Mouse (Mus musculus) liver, adult 2 months (tissue): ENCODE data around the gene Glis1. TPM values are rescaled to one million over a fixed set of nuclear protein-coding genes. Genes with fewer than 3 reads are reported as not detected.

Experiments used
- DNase-seq: peaks from one replicate; pipeline ENCODE4 v3.0.0-alpha.2; 2011; ENCODE audit warnings: low read depth, low spot score; ENCODE audit errors: extremely low read depth
- H3K27ac ChIP-seq: fragments of 200-500 bp; replicated peaks from 2 replicates; pipeline ENCODE4 v1.5.1; 2012; ENCODE audit warnings: low read depth, mild to moderate bottlenecking, control low read depth, inconsistent platforms, low read length; ENCODE audit not compliant: insufficient read depth
- H3K27me3 ChIP-seq: fragments of 200-500 bp; 2 replicates; pipeline ENCODE4 v1.6.1; 2012; ENCODE audit warnings: mild to moderate bottlenecking, moderate library complexity, low read length, inconsistent platforms; ENCODE audit not compliant: control insufficient read depth, insufficient read depth
- H3K36me3 ChIP-seq: fragments of 200-500 bp; 2 replicates; pipeline ENCODE4 v1.6.1; 2012; ENCODE audit warnings: low read length, inconsistent platforms; ENCODE audit not compliant: control insufficient read depth, insufficient read depth
- H3K4me1 ChIP-seq: fragments of 200-500 bp; 2 replicates; pipeline ENCODE4 v1.6.1; 2011; ENCODE audit warnings: low read length; ENCODE audit not compliant: control insufficient read depth, insufficient read depth
- H3K4me3 ChIP-seq: fragments of 200-500 bp; 2 replicates; pipeline ENCODE4 v1.5.1; 2011; ENCODE audit warnings: low read depth, mild to moderate bottlenecking, control low read depth, low read length, moderate library complexity; ENCODE audit not compliant: insufficient read depth
- H3K79me2 ChIP-seq: fragments of 200-500 bp; 2 replicates; pipeline ENCODE4 v1.6.1; 2012; ENCODE audit warnings: inconsistent platforms, mild to moderate bottlenecking, low read length, moderate library complexity; ENCODE audit not compliant: control insufficient read depth, insufficient read depth
- H3K9ac ChIP-seq: fragments of 200-500 bp; 2 replicates; pipeline ENCODE4 v1.6.1; 2012; ENCODE audit warnings: low read depth, mild to moderate bottlenecking, control low read depth, inconsistent platforms, low read length
- CTCF ChIP-seq: fragments of 200-500 bp; IDR thresholded peaks from 2 replicates; pipeline ENCODE4 v1.5.1; 2011; ENCODE audit warnings: low read depth, low read length, control low read depth
- POLR2A ChIP-seq: fragments of 200-500 bp; IDR thresholded peaks from 2 replicates; pipeline ENCODE4 v1.6.1; 2011; ENCODE audit warnings: low read length, control low read depth; ENCODE audit not compliant: insufficient read depth; ENCODE audit errors: extremely low read depth
- WGBS: fragments of 180-500 bp; shearing (Covaris S2); methylation state at CpG from one replicate; pipeline ENCODE4 v1.1.7; 2018; 5-methylcytosine and 5-hydroxymethylcytosine counted together
- polyA plus RNA-seq: library from polyadenylated mRNA; depleted of rRNA; stranded (reverse); fragments of >200 nt; gene quantifications from 2 replicates; pipeline ENCODE4 v1.2.3, GENCODE M21; 2012
- total RNA-seq: library from RNA; depleted of rRNA; stranded (reverse); fragments of >200 nt; gene quantifications from 2 replicates; pipeline ENCODE4 v1.2.3, GENCODE M21; 2014

The Glis1 gene
- total and polyA plus RNA-seq, 2 experiments = 0.10 TPM; not detected in 1

DNA sequence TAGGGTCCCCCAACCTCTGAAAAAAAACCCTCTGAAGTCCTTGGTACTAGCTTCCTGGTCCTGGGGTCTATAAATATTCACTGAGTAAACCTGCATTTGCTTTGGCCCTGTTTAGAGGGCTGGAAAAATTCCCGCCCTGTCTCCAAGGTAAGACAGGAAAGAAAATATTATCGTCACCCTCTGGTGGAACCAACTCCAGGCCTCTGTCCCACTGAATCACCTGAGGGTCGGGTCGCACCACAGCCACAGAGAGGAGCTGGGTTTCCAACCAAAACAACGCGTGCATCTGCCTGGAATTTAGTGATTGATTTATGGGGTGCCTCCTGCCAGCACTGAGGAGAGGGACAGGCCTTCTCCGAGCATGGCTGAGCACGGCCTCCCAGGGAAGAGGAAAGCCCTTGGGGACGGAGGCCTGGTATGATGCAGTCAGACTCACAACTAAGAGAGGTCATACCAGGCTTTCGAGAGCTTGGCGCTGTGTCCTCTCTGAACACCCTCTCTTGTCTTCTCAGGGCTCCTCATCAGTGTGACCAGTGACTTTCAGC is 89.3 kb downstream of the Glis1 start:
- H3K36me3 ChIP-seq = no peaks in the 10 kb centered on the region
- no peaks in the 10 kb centered on the region for H3K4me1 ChIP-seq
- H3K79me2 ChIP-seq = no peaks in the 10 kb centered on the region
- no peak overlapping the region for H3K9ac ChIP-seq
- H3K27ac ChIP-seq = no peak overlapping the region
- H3K27me3 ChIP-seq = no peaks in the 10 kb centered on the region
- no peak for DNase-seq
- no peak overlapping the region for H3K4me3 ChIP-seq
- TF ChIP-seq CTCF = no peak
- no peak for TF ChIP-seq POLR2A
- 76% methylated on average over 11 of the region's 11 CpGs for WGBS

DNA sequence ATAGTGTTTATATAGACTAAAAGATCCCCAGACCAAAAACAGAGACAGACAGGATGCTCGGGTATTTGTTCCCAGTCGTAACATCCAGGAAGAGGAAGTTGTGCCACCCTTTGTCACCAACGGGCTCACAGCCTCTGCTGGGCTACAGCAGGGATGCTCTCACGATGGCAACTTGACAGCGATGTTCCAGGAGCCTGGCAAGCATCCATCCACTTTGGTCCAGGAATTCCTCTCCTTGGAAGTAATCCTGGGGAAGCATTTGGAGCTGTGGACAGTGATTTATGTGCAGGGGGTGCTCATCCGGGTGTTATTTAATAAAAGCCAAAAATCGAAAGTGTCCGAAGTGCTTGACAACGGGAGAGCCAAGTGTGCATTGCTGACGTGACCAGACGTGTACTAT is 100.7 kb downstream of the Glis1 start:
- Histone ChIP-seq H3K4me1 (no peaks in the 10 kb centered on the region), H3K9ac (no peak overlapping the region), H3K79me2 (no peaks in the 10 kb centered on the region), H3K36me3 (no peaks in the 10 kb centered on the region), H3K4me3 (no peak overlapping the region), H3K27ac (no peak overlapping the region), H3K27me3 (no peaks in the 10 kb centered on the region)
- DNase-seq = no peak
- 74% methylated on average over 11 of the region's 11 CpGs for WGBS
- TF ChIP-seq CTCF = no peak
- no peak for TF ChIP-seq POLR2A

DNA sequence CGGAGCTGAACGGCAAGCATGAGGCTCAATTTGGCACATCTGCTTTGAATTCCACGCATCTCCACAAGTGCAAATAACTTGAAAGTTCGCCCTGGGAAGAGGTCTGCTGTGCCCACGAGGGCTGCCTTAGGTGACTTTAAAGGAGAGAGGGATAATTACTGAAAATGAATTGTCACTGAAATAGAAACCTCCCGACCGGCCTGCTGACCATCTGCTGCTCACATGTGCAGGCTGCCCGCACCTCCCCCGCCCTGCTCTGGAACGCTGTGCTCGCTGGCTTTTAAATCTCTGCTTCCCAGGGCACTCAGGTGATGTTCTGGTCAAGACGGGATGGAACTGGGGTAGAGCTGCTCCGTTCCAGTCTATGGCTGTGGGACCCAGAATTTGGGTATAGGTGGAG is 103.7 kb downstream of the Glis1 start:
- TF ChIP-seq CTCF (no peak), POLR2A (no peak)
- H3K4me3 ChIP-seq = no peak overlapping the region
- no peak for DNase-seq
- no peak overlapping the region for H3K9ac ChIP-seq
- no peaks in the 10 kb centered on the region for H3K79me2 ChIP-seq
- H3K27ac ChIP-seq = no peak overlapping the region
- no peaks in the 10 kb centered on the region for H3K4me1 ChIP-seq
- 78% methylated on average over 13 of the region's 13 CpGs for WGBS
- no peaks in the 10 kb centered on the region for H3K27me3 ChIP-seq
- no peaks in the 10 kb centered on the region for H3K36me3 ChIP-seq

DNA sequence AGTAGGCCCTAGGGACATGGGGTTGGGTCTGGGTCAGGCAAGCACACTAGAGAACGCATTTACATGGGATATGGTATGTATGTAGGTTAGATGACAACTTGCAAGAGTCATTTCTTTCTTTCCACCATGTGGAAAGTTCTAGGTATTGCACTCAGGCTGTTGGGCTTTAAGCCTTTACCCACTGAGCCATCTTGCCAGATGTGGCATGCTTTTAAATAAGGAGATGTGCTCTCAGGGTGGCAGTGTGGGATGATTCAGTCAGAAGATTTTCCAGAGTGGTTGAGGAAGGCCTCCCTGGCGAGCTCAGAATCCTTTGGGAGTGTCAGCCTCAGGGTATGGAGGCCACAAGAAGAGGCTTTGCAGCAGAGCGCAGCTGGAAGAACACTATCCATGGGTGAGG is 104.2 kb downstream of the Glis1 start:
- no peak for TF ChIP-seq POLR2A
- no peak for TF ChIP-seq CTCF
- Histone ChIP-seq H3K27me3 (no peaks in the 10 kb centered on the region), H3K9ac (no peak overlapping the region), H3K36me3 (no peaks in the 10 kb centered on the region), H3K4me3 (no peak overlapping the region), H3K79me2 (no peaks in the 10 kb centered on the region), H3K4me1 (no peaks in the 10 kb centered on the region), H3K27ac (no peak overlapping the region)
- no peak for DNase-seq
- WGBS = 81% methylated on average over 3 of the region's 3 CpGs

DNA sequence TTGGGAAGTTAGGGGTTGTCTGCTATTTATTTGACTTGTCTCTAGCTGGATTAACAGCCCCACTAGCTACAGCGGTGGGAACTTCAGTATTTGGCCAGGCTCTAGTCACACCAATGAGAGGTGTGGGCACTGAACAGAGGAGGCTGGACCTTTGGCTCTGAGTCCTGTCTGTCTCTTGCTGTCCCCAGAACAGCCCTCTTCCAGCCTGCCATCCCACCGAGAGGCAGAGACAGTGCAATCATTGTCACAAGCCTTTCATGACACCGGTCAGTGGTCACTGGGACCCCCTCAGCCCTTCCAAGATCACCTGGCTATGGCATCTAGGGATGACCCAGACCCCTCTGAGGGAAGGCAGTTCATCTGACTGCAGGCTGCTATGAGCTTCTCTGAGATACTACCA is 104.6 kb downstream of the Glis1 start:
- no peaks in the 10 kb centered on the region for H3K36me3 ChIP-seq
- no peak overlapping the region for H3K4me3 ChIP-seq
- no peaks in the 10 kb centered on the region for H3K4me1 ChIP-seq
- H3K27me3 ChIP-seq = no peaks in the 10 kb centered on the region
- TF ChIP-seq CTCF (no peak), POLR2A (no peak)
- H3K9ac ChIP-seq = no peak overlapping the region
- DNase-seq = no peak
- no peaks in the 10 kb centered on the region for H3K79me2 ChIP-seq
- WGBS = 81% methylated on average over 3 of the region's 3 CpGs
- no peak overlapping the region for H3K27ac ChIP-seq

DNA sequence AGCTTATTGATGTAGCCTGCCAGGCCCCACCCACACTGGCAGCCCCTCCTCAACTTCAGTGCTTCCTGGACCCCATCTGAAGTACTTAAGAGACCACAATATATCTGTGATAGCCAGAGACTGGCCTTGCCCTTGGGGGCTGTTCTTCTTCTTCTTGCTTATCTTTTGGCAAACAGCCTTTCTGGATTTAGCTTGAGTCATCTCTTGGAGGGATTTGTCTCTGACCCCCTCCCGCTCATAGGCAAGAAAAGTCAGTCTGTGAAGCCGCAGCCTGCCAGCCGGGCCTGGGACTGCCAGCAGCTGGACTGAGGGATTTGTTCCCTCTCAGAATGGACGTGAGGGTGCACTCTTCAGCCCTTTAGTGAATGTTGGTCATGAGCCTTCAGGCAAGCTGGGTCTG is 107.4 kb downstream of the Glis1 start:
- WGBS = 74% methylated on average over 4 of the region's 4 CpGs
- peaks cover 5% of the 10 kb centered on the region for H3K4me1 ChIP-seq
- H3K4me3 ChIP-seq = no peak overlapping the region
- H3K79me2 ChIP-seq = no peaks in the 10 kb centered on the region
- H3K27ac ChIP-seq = no peak overlapping the region
- H3K36me3 ChIP-seq = no peaks in the 10 kb centered on the region
- no peak overlapping the region for H3K9ac ChIP-seq
- TF ChIP-seq CTCF (no peak), POLR2A (no peak)
- DNase-seq = no peak
- H3K27me3 ChIP-seq = no peaks in the 10 kb centered on the region
